Mouse (Mus musculus) erythroblast, embryonic 14.5 days (primary cell): ENCODE results near the gene Lrrc2.

Experiments used
- GATA1 ChIP-seq: IDR thresholded peaks from 2 replicates; pipeline ENCODE4 v1.6.1; 2012; ENCODE audit warnings: low read length, inconsistent platforms, mixed read lengths
- TAL1 ChIP-seq: IDR thresholded peaks from 3 replicates; pipeline ENCODE4 v1.6.1; 2012; ENCODE audit warnings: low read length, inconsistent platforms, mixed read lengths

- TF ChIP-seq TAL1 = no peak
- no peak for TF ChIP-seq GATA1
Measured at GRCm38 (mm10) chr9:110944265-110944664, 7.1 kb upstream of the Lrrc2 start.
